Mouse (Mus musculus) testis, adult 2 months (tissue): ENCODE results near the gene Cfap97d1.

Experiments
- CTCF ChIP-seq: fragments of 200-500 bp; IDR thresholded peaks from 2 replicates; pipeline ENCODE4 v1.5.1; 2012; ENCODE audit warnings: low read depth, mild to moderate bottlenecking, inconsistent platforms, low read length, moderate library complexity; ENCODE audit not compliant: control insufficient read depth, insufficient read depth, insufficient replicate concordance
- POLR2A ChIP-seq: fragments of 200-500 bp; IDR thresholded peaks from 2 replicates; pipeline ENCODE4 v1.6.1; 2012; ENCODE audit warnings: low read depth, mild to moderate bottlenecking, inconsistent platforms, low read length, moderate library complexity; ENCODE audit not compliant: control insufficient read depth

DNA sequence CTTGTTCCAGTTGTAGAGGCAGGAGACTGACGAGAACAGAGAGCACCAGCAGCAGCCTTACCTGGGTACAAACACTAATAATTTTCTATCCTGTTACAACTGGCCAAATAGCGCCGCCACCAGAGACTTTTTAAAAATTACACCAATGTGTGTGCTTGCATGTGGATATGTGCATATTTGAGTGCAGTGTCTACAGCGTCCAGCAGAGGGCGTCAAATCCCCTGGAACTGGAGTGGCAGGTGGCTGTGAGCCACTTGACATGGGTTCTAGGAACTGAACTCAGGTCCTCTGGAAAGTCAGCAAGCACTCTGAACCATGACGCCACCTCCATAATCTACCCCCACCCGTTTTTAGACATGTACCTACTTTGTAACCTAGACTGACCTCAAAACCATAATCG is 20.2 kb downstream of the Cfap97d1 start:
- peak; percentile 82; the same call in 1 of the 2 replicates for TF ChIP-seq CTCF
- no peak for TF ChIP-seq POLR2A
